Mouse (Mus musculus) forebrain, embryonic 13.5 days (tissue): ENCODE measurements around the gene Klk4. TPM values are rescaled to one million over a fixed set of nuclear protein-coding genes. Genes with fewer than 3 reads are reported as not detected.

Experiments used
- ATAC-seq: fragments of 200-750 bp; cut with Nextera tagmentation; 2 replicates; pipeline ENCODE4 v1.8.0; 2017
- H3K27ac ChIP-seq: fragments of 300-500 bp; sonication (generic); 2 replicates; pipeline ENCODE4 v1.5.1; 2015; ENCODE audit warnings: inconsistent platforms, mild to moderate bottlenecking, moderate library complexity
- H3K27me3 ChIP-seq: fragments of 300-500 bp; sonication (generic); 2 replicates; pipeline ENCODE4 v1.6.1; 2015; ENCODE audit warnings: mild to moderate bottlenecking, inconsistent platforms
- H3K36me3 ChIP-seq: fragments of 300-500 bp; sonication (generic); 2 replicates; pipeline ENCODE4 v1.6.1; 2015; ENCODE audit warnings: mild to moderate bottlenecking, inconsistent platforms; ENCODE audit not compliant: poor library complexity, severe bottlenecking
- H3K4me1 ChIP-seq: fragments of 300-500 bp; sonication (generic); 2 replicates; pipeline ENCODE4 v1.6.1; 2015; ENCODE audit warnings: inconsistent platforms
- H3K4me2 ChIP-seq: fragments of 300-500 bp; sonication (generic); 2 replicates; pipeline ENCODE4 v1.6.1; 2015; ENCODE audit warnings: inconsistent platforms, mild to moderate bottlenecking, moderate library complexity
- H3K4me3 ChIP-seq: fragments of 300-500 bp; sonication (generic); 2 replicates; pipeline ENCODE4 v1.5.1; 2015; ENCODE audit warnings: mild to moderate bottlenecking, inconsistent platforms
- H3K9ac ChIP-seq: fragments of 300-500 bp; sonication (generic); 2 replicates; pipeline ENCODE4 v1.6.1; 2015; ENCODE audit warnings: mild to moderate bottlenecking, inconsistent platforms
- H3K9me3 ChIP-seq: fragments of 300-500 bp; sonication (generic); replicated peaks from 2 replicates; pipeline ENCODE4 v1.6.1; 2016; ENCODE audit warnings: inconsistent platforms
- WGBS: fragments of 180-500 bp; shearing (Covaris S2); methylation state at CpG from one replicate; pipeline ENCODE4 v1.1.7; 2015; 5-methylcytosine and 5-hydroxymethylcytosine counted together
- polyA plus RNA-seq: library from polyadenylated mRNA; unstranded; fragments of >200 nt; fragmentation: Nextera tagmentation; extraction: Ambion mirVana; gene quantifications from 2 replicates; pipeline ENCODE4 v1.2.1, GENCODE M21; 2015

Gene Klk4
- polyA plus RNA-seq, 1 experiment from 2014 or later, result not detected

DNA sequence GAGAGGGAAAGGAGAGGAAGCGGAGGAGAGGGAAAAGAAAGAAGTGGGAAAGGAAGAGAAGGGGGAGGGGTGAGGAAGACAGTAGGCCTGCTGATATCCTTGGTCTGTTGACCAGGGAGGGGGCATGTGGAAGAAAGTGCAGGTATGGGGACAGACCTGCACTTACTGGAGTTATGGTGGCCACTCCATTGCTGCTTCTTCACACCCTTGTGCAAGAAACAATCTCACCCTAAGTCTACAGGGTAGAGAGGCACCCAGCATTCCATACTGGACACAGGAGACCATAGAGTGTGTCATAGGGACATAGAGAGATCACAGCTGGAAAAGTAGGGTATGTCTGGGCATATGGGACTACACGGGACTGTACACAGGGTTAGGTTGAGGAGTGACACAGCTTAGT, 41.0 kb downstream of the Klk4 start:
- H3K36me3 ChIP-seq, result no peaks in the 10 kb centered on the region
- H3K4me2 ChIP-seq, result no peak overlapping the region
- ATAC-seq, result no peak
- no peak overlapping the region for H3K27ac ChIP-seq
- H3K9ac ChIP-seq, result no peak overlapping the region
- no peaks in the 10 kb centered on the region for H3K27me3 ChIP-seq
- no peaks in the 10 kb centered on the region for H3K4me1 ChIP-seq
- no peaks in the 10 kb centered on the region for H3K9me3 ChIP-seq
- no peak overlapping the region for H3K4me3 ChIP-seq
- 82% methylated on average over 2 of the region's 2 CpGs for WGBS

DNA sequence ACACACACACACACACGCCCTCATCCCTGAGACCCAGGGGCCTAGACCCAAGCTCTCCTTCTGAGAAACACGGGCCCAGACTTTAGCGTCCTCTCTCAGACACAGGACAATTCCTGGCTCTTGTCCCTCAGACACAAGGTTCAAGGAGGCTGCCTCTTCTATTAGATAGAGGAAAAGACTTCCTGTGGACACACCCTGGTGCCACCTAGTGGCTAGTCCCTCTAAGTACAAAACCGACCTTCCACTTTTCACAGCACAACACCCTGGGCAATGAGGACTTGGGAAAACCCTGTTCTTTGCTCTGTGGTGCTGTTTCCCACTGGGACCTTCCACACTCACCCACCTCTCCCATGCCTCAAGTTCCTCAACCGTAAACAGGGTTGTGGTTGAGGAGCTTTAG, 45.0 kb downstream of the Klk4 start:
- no peak overlapping the region for H3K9ac ChIP-seq
- ATAC-seq, result no peak
- 71% methylated on average over 5 of the region's 5 CpGs for WGBS
- H3K9me3 ChIP-seq, result no peaks in the 10 kb centered on the region
- no peak overlapping the region for H3K27ac ChIP-seq
- no peak overlapping the region for H3K4me3 ChIP-seq
- no peaks in the 10 kb centered on the region for H3K36me3 ChIP-seq
- no peak overlapping the region for H3K4me2 ChIP-seq
- H3K27me3 ChIP-seq, result no peaks in the 10 kb centered on the region
- no peaks in the 10 kb centered on the region for H3K4me1 ChIP-seq

DNA sequence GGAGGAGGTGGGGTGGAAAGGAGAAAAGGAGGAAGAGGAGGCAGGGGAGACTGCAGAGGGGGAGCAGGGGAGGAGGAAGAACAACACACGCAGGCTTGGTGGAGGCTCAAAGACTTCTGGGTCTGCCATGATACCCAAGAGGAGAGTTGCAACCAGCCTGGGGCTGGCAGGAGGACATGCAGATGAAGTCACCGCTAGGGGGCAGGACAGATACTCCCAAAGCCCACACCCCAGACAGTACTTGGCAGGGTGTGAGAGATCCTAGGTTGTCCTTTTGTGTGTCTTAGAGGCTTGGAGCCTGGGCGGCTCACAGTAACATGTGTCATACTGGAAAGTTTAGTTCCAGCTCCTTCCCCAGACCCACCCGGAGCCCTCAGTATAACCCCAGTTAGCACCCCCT, 47.6 kb downstream of the Klk4 start:
- Histone ChIP-seq H3K9me3 (no peaks in the 10 kb centered on the region), H3K4me3 (no peak overlapping the region), H3K36me3 (no peaks in the 10 kb centered on the region), H3K9ac (no peak overlapping the region), H3K27me3 (no peaks in the 10 kb centered on the region), H3K27ac (no peak overlapping the region), H3K4me1 (no peaks in the 10 kb centered on the region), H3K4me2 (no peak overlapping the region)
- ATAC-seq, result no peak
- 44% methylated on average over 4 of the region's 4 CpGs for WGBS

DNA sequence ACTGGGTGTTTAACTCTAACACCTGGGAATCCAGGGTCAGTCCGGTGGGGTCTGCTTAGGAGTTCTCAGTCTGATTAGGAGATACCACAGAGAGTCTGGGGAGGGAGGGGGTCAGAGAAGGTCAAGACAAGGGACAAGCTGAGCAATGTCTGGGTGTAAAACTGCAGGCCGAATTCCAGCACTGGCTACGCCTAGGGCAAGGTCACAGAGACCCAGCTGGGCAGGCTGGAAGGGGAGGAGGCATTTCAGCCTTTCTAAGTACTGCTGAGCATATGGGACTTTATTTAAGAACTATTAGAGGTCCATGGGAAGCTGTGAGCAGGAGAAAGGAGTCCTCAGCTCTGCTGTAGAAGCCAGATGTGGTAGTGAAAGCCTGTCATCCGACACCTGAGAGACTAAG, 51.4 kb downstream of the Klk4 start:
- H3K9me3 ChIP-seq, result no peaks in the 10 kb centered on the region
- H3K9ac ChIP-seq, result no peak overlapping the region
- no peaks in the 10 kb centered on the region for H3K4me1 ChIP-seq
- no peak for ATAC-seq
- 72% methylated on average over 4 of the region's 4 CpGs for WGBS
- no peaks in the 10 kb centered on the region for H3K36me3 ChIP-seq
- H3K4me2 ChIP-seq, result no peak overlapping the region
- H3K4me3 ChIP-seq, result no peak overlapping the region
- H3K27ac ChIP-seq, result no peak overlapping the region
- H3K27me3 ChIP-seq, result no peaks in the 10 kb centered on the region

DNA sequence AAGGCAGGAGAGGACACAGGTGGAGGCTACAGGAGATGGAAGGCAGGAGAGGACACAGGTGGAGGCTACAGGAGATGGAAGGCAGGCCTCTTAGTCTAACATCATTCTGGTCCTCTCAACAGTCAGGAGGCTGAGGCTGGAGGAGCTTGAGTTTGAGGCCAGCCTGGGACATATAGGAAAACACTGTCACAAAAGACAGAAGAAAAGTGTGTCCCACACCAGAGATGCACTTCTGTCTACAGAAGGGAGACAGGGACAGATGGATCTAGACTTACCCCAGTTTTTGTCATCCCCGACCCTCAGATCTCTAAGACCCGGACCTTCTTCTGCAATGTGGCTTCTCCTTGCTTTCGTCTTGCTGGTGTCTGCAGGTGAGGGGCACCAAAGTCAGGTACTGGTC, 52.5 kb downstream of the Klk4 start, which contains the start of gene Klk15:
Gene Klk15 (plus strand): TSS at position 301 of the 400 bp plus-strand sequence.
- H3K9me3 ChIP-seq, result no peaks in the 10 kb centered on the region
- no peaks in the 10 kb centered on the region for H3K27me3 ChIP-seq
- no peak within 1 kb of the TSS for H3K4me2 ChIP-seq
- H3K27ac ChIP-seq, result no peak within 1 kb of the TSS
- H3K4me1 ChIP-seq, result no peaks in the 10 kb centered on the region
- no peak within 1 kb of the TSS for H3K4me3 ChIP-seq
- no peaks in the 10 kb centered on the region for H3K36me3 ChIP-seq
- WGBS, result 90% methylated on average over 3 of the region's 3 CpGs
- no peak within 1 kb of the TSS for H3K9ac ChIP-seq
- ATAC-seq, result no peak

DNA sequence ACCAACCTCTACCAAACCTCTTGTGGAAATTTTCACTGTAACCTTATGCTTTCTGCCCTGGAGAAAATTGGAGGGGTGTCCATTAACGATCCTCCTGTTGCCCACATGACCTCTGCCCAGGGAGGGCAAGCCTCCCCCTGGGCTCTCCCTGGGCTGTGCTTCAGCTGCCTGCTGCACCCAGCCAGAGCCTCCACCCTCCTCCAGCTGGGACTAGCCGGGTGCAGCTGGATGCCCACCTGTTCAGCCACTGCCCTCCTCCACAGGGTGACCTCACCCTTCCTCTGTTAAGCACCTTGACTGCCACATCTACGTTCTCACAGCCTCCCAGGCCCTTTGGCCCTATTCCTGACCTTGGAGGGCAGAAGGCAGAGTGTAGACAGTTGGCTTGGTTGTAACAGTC, 53.8 kb downstream of the Klk4 start:
- Histone ChIP-seq H3K4me1 (no peaks in the 10 kb centered on the region), H3K36me3 (no peaks in the 10 kb centered on the region), H3K27ac (no peak overlapping the region), H3K4me3 (no peak overlapping the region), H3K9ac (no peak overlapping the region), H3K9me3 (no peaks in the 10 kb centered on the region), H3K27me3 (no peaks in the 10 kb centered on the region), H3K4me2 (no peak overlapping the region)
- 73% methylated on average over 3 of the region's 3 CpGs for WGBS
- ATAC-seq, result no peak

Other genes starting within 250 kb of the Klk4 start
- gene Ceacam18, start 246.5 kb upstream of the Klk4 start, polyA plus RNA-seq, result not detected in 2 replicates
- gene Siglece, start 221.0 kb upstream of the Klk4 start, polyA plus RNA-seq, result 0.17 and 0.28 TPM in 2 replicates
- 20.2 and 23.1 TPM in 2 replicates for gene Ctu1, start 209.1 kb upstream of the Klk4 start, polyA plus RNA-seq
- not detected in 2 replicates for gene Klk14, start 190.7 kb upstream of the Klk4 start, polyA plus RNA-seq
- gene Klk13, start 168.6 kb upstream of the Klk4 start, polyA plus RNA-seq, result not detected in 2 replicates
- gene Klk12, start 112.3 kb upstream of the Klk4 start, polyA plus RNA-seq, result not detected in 2 replicates
- not detected in 2 replicates for gene Klk11, start 106.6 kb upstream of the Klk4 start, polyA plus RNA-seq
- gene Klk10, start 100.1 kb upstream of the Klk4 start, polyA plus RNA-seq, result not detected in 2 replicates
- not detected in 2 replicates for gene Klk9, start 89.3 kb upstream of the Klk4 start, polyA plus RNA-seq
- 4.8 and 5.5 TPM in 2 replicates for gene Klk8, start 83.6 kb upstream of the Klk4 start, polyA plus RNA-seq
- not detected in 2 replicates for gene Klk7, start 69.9 kb upstream of the Klk4 start, polyA plus RNA-seq
- not detected in 2 replicates for gene Klk6, start 56.7 kb upstream of the Klk4 start, polyA plus RNA-seq
- not detected in 2 replicates for gene Klk5, start 39.2 kb upstream of the Klk4 start, polyA plus RNA-seq
- not detected in 2 replicates for gene Klk15, start 52.6 kb downstream of the Klk4 start, polyA plus RNA-seq
- not detected in 2 replicates for gene Klk1b8, start 69.5 kb downstream of the Klk4 start, polyA plus RNA-seq
- not detected in 2 replicates for gene Klk1b1, start 85.6 kb downstream of the Klk4 start, polyA plus RNA-seq
- gene Klk1b9, start 94.9 kb downstream of the Klk4 start, polyA plus RNA-seq, result not detected in 2 replicates
- gene Klk1b11, start 114.7 kb downstream of the Klk4 start, polyA plus RNA-seq, result not detected in 2 replicates
- gene Klk1b26, start 131.0 kb downstream of the Klk4 start, polyA plus RNA-seq, result not detected in 2 replicates
- gene Klk1b27, start 171.1 kb downstream of the Klk4 start, polyA plus RNA-seq, result not detected in 2 replicates
- gene Klk1b21, start 221.2 kb downstream of the Klk4 start, polyA plus RNA-seq, result not detected in 2 replicates
- not detected in 2 replicates for gene Klk1b22, start 231.5 kb downstream of the Klk4 start, polyA plus RNA-seq